Mouse (Mus musculus) MEL (cell line): ENCODE measurements around the gene Ccdc167.

Source experiments
- CTCF ChIP-seq, 3 experiments: IDR thresholded peaks in 2 of 3; conservative IDR thresholded peaks in 1 of 3; 2 replicates each; pipeline ENCODE4 v1.5.1; 2011 to 2012; ENCODE audit warnings: low read length in 3 of 3, low read depth in 2 of 3, mild to moderate bottlenecking in 2 of 3, improper control_type of control experiment in 1 of 3, inconsistent platforms in 1 of 3, mixed read lengths in 1 of 3, moderate library complexity in 1 of 3; ENCODE audit not compliant: control insufficient read depth in 1 of 3, insufficient read depth in 1 of 3, poor library complexity in 1 of 3, severe bottlenecking in 1 of 3
- GATA1 ChIP-seq: IDR thresholded peaks from 2 replicates; pipeline ENCODE4 v1.6.1; 2011; ENCODE audit warnings: low read depth, low read length, improper control_type of control experiment
- HCFC1 ChIP-seq: IDR thresholded peaks from 2 replicates; pipeline ENCODE4 v1.6.1; 2012; ENCODE audit warnings: low read depth, mild to moderate bottlenecking, inconsistent platforms, low read length, improper control_type of control experiment, moderate library complexity
- MAX ChIP-seq: IDR thresholded peaks from 2 replicates; pipeline ENCODE4 v1.6.1; 2011; ENCODE audit warnings: low read length, improper control_type of control experiment
- MYC ChIP-seq: IDR thresholded peaks from 2 replicates; pipeline ENCODE4 v1.6.1; 2011; ENCODE audit warnings: low read depth, mild to moderate bottlenecking, low read length, improper control_type of control experiment, moderate library complexity
- POLR2A ChIP-seq, 2 experiments: IDR thresholded peaks; 2 replicates each; pipeline ENCODE4 v1.6.1; 2011 to 2012; ENCODE audit warnings: low read length in 2 of 2, mild to moderate bottlenecking in 2 of 2, control low read depth in 1 of 2, improper control_type of control experiment in 1 of 2, low read depth in 1 of 2, moderate library complexity in 1 of 2; ENCODE audit not compliant: control insufficient read depth in 1 of 2, insufficient read depth in 1 of 2, poor library complexity in 1 of 2
- POLR2AphosphoS2 ChIP-seq: IDR thresholded peaks from 2 replicates; pipeline ENCODE4 v1.6.1; 2011; ENCODE audit warnings: low read length, improper control_type of control experiment
- SIN3A ChIP-seq: IDR thresholded peaks from 2 replicates; pipeline ENCODE4 v1.6.1; 2012; ENCODE audit warnings: low read length, improper control_type of control experiment, inconsistent platforms
- ZC3H11A ChIP-seq: IDR thresholded peaks from 2 replicates; pipeline ENCODE4 v1.6.1; 2012; ENCODE audit warnings: low read depth, mild to moderate bottlenecking, inconsistent platforms, low read length, improper control_type of control experiment

GRCm38 (mm10) chr17:29694516-29694915, 22.3 kb downstream of the Ccdc167 start:
- TF ChIP-seq MAX (no peak), HCFC1 (no peak), GATA1 (no peak), POLR2AphosphoS2 (no peak), POLR2A (IDR thresholded peaks at IDR 0.05; ENCODE audit: control insufficient read depth in 1 of 2, insufficient read depth in 1 of 2, low read depth in 1 of 2, low read length in 2 of 2, poor library complexity in 1 of 2) (no peak), CTCF (IDR thresholded peaks at IDR 0.05 in 2 of 3, conservative IDR thresholded peaks at IDR 0.05 in 1 of 3; ENCODE audit: control insufficient read depth in 1 of 3, insufficient read depth in 1 of 3, low read depth in 2 of 3, low read length in 3 of 3, poor library complexity in 1 of 3, severe bottlenecking in 1 of 3) (no peak), MYC (no peak), SIN3A (no peak), ZC3H11A (no peak)
